Mouse (Mus musculus) mesoderm, embryonic 11.5 days (tissue): Measurements from ENCODE around the gene Nif3l1.
A peak's percentile ranks its signal among the peaks of the same experiment; 100 is the strongest.

Experiments
- DNase-seq: peaks from one replicate; pipeline ENCODE4 v3.0.0-alpha.2; 2012; ENCODE audit warnings: low read depth, low spot score

The Nif3l1 gene

GRCm38 (mm10) chr1:58445143-58445722, at the start of gene Nif3l1, which contains the start of gene Ppil3:
Nif3l1 (plus strand) TSS chr1:58445151.
Ppil3 (minus strand) TSS chr1:58445486.
- DNase-seq = peak; percentile 87

GRCm38 (mm10) chr1:58395341-58395740, 49.6 kb upstream of the Nif3l1 start:
- DNase-seq = no peak

- DNase-seq = no peak
Measured at GRCm38 (mm10) chr1:58396179-58396578, 48.8 kb upstream of the Nif3l1 start.

DNA sequence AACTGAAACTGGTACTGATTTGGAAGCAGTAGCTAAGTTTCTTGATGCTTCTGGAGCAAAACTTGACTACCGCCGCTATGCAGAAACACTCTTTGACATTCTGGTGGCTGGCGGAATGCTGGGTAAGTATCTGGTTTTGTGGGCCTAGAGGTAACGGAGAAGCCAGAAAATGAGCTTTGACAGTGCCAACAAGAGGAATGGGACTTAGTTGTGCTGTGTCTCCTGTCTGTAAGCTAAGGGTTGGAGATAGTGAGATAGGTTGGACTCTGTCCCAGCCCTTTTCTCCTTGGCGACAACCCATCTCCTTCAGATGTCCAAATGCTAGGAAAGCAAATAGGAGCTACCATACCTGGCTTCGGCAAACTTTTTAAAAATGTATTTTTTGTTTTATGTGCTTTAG, 47.2 kb upstream of the Nif3l1 start:
- DNase-seq = no peak

DNA sequence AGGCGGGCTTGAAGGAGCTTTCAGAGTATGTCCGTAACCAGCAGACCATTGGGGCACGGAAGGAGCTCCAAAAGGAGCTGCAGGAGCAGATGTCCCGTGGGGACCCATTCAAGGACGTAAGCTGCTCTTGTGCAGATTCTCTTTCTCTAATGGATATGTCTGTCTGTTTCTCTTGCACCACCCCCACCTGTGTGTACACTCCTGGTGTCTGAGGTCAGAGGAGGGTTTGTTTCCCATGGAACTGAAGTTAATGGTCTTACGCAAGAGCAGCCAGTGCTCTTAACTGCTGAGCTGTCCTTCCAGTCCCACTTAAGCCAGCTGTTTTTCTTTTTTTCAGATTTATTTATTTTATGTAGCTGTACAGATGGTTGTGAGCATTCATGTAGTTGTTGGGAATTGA, 43.6 kb upstream of the Nif3l1 start:
- DNase-seq = no peak

- DNase-seq = no peak
Measured at GRCm38 (mm10) chr1:58403745-58404144, 41.2 kb upstream of the Nif3l1 start.

DNA sequence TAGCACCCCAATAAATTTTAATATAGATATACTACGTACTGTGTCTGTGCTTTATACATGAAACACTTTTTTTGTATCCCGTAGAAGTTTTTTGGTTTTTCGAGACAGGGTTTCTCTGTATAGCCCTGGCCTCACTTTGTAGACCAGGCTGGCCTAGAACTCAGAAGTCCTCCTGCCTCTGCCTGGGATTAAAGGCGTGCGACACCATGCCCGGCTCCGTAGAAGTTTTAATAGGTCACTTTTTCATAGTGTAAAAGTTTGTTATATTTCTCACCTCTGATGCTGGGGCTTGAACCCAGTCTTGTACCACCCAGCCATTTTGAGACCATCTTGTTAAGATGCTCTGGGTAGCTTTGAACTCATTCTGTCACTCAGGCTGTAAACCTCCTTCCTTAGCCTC, 37.6 kb upstream of the Nif3l1 start:
- DNase-seq = no peak

- no peak for DNase-seq
Measured at GRCm38 (mm10) chr1:58408141-58408540, 36.8 kb upstream of the Nif3l1 start.

- DNase-seq = no peak
Measured at GRCm38 (mm10) chr1:58409553-58410197, 35.3 kb upstream of the Nif3l1 start.

GRCm38 (mm10) chr1:58410198-58410588, 34.8 kb upstream of the Nif3l1 start:
- DNase-seq = no peak

- DNase-seq = no peak
Measured at GRCm38 (mm10) chr1:58410776-58411175, 34.2 kb upstream of the Nif3l1 start.

DNA sequence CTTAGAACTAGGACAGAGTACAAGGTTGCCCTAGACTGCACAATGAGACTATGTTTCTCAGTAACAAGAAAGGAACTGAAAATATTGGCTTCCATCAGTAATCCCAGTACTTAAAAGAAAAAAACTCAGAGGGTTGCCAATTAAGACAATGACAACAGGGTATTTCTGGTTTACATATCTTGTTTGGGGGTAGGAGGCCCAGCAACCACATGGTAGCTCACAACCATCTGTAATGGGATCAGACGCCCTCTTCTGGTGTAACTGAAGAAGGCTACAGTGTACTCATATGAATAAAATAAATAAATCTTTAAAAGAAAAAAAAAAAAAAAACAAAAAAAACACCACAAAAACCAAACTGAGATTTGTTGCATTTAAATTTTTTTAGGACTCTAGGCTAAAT, 29.5 kb upstream of the Nif3l1 start:
- DNase-seq = no peak

- DNase-seq = no peak
Measured at GRCm38 (mm10) chr1:58416048-58416447, 28.9 kb upstream of the Nif3l1 start.

GRCm38 (mm10) chr1:58420032-58420431, 24.9 kb upstream of the Nif3l1 start:
- no peak for DNase-seq

GRCm38 (mm10) chr1:58420961-58421360, 24.0 kb upstream of the Nif3l1 start:
- DNase-seq = no peak

GRCm38 (mm10) chr1:58422879-58423278, 22.1 kb upstream of the Nif3l1 start:
- peak; percentile 73 for DNase-seq

DNA sequence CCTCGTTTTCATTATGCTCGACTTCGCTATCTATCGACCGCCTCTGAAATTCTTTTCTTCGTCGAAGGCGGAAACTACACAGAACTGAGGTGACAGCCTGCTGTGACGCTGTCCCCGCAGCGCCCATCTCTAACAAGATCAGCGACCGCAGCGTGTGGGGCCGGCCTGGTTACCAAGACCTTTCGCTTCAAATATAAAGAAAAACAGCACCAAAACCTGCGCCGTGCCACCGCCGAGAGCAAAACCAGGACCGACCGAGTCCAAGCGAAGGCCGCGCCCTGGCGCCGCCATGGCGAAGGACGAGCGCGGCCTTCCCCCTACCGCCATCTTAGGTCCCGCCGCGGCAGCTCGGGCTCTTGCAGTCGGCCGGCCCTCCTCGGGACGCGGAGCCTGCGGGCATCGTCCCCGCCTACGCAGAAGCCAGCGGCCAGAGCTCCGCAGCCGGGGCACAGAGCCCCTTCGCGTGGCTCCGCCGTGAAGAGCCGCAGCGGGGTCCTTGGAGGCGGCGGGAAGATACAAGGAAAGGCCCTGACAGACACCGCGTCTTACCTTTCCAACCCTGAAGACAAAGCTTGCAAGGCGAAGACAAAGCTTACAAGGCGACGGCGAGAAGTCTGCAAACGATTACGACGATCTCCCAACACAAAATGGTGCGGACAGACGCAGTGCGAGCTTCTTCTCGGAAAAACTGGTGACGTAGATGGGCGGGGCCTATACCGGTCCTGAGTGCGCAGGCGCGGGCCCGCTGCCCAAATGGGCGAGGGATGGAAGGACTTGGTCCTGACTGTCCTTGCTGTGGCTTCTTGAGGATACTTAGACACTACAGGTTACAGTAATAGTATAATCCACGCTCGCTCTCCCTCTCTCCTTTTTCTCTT, 21.3 kb upstream of the Nif3l1 start, which contains the start of gene Clk1:
TSS of gene Clk1 (minus strand) at position 696 of the 878 bp plus-strand sequence.
- peak; percentile 96 for DNase-seq

DNA sequence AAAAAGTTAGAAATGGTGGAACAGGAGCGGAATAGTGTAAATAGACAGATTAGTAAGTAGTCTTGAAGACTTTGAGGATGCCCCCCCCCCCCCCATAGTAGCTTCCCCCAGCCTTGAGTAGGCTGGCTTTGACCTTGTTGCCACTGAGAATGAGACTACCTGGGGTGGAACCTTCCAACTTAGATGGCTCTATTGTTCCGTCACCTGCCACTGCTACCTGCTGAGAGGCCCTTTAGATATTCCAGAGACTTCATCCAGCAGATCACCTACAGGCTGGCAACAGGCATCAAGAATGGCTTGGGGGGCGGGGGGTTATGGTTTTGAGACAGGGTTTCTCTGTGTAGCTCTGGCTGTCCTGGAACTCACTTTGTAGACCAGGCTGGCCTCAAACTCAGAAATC, 20.4 kb upstream of the Nif3l1 start:
- no peak for DNase-seq

GRCm38 (mm10) chr1:58444691-58445090, 260 bp upstream of the Nif3l1 start:
- DNase-seq = no peak

- DNase-seq = no peak
Measured at GRCm38 (mm10) chr1:58445861-58446260, 910 bp downstream of the Nif3l1 start.

DNA sequence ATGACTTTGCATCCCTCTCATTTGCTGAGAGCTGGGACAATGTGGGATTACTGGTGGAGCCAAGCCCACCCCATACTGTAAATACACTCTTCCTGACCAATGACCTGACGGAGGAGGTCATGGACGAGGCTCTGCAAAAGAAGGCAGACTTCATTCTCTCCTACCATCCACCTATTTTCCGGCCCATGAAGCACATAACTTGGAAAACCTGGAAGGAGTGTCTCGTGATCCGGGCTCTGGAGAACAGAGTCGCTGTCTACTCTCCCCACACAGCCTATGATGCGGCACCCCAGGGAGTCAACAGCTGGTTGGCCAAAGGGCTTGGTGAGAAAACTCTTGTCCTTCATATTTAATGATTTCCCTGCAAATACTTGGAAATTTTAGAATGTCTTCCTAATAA, 2.8 kb downstream of the Nif3l1 start:
- DNase-seq = no peak

DNA sequence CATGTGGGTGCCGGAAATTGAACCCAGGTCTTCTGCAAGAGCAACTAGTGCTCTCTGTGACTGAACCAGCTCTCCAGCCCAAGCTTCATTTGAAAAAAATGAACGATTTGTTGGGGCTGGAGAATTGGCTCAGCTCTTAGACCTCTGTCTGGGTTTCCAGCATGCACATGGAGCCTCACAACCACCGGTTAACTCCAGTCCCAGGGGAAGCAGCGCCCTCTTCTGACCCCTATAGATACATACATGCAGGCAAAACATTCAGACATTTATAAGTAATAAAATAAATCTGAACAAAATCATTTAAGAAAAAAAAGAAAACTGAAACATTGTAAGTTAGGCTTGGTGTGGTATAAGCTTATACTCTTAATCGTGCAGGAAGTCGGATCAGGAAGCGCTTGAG, 3.4 kb downstream of the Nif3l1 start:
- DNase-seq = no peak

DNA sequence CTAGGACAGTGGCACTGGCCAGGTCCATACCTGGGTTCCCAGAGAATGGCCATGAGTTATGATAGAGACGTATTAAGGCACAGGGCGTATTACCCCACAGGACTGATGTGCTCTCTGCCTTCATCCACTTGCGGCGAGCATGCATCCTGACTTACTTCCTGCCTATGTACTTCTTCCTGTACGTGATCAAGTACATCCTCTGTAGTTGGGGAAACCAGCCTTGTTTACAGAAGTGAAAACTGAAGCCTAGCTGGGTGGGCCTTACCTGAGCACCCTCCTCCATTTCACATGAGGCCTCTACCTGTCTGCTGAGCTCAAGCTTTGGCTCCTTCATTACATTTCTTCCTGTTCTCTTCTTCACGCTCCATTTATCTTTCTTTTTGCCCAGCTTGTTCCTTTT, 9.4 kb downstream of the Nif3l1 start:
- no peak for DNase-seq
